Mouse (Mus musculus) neural tube, embryonic 15.5 days (tissue): ENCODE measurements at regions not wholly inside any gene's neighbourhood (a gene's known extent, or its start where the extent isn't known, plus 50 kb on each side); places are given as distances from the start of the nearest gene placed in this dataset.

Experiments used
- ATAC-seq: fragments of 200-750 bp; cut with Nextera tagmentation; 2 replicates; pipeline ENCODE4 v1.8.0; 2017; ENCODE audit warnings: mild to moderate bottlenecking, moderate TSS enrichment, moderate library complexity; ENCODE audit not compliant: low FRiP score
- H3K27ac ChIP-seq: fragments of 300-500 bp; sonication (generic); replicated peaks from 2 replicates; pipeline ENCODE4 v1.5.1; 2015; ENCODE audit warnings: mild to moderate bottlenecking, inconsistent platforms
- H3K27me3 ChIP-seq: fragments of 300-500 bp; sonication (generic); replicated peaks from 2 replicates; pipeline ENCODE4 v1.6.1; 2015; ENCODE audit warnings: inconsistent platforms
- H3K36me3 ChIP-seq: fragments of 300-500 bp; sonication (generic); 2 replicates; pipeline ENCODE4 v1.6.1; 2015; ENCODE audit warnings: inconsistent platforms
- H3K4me1 ChIP-seq: fragments of 300-500 bp; sonication (generic); 2 replicates; pipeline ENCODE4 v1.6.1; 2015; ENCODE audit warnings: inconsistent platforms
- H3K4me2 ChIP-seq: fragments of 300-500 bp; sonication (generic); 2 replicates; pipeline ENCODE4 v1.6.1; 2015; ENCODE audit warnings: inconsistent platforms, mild to moderate bottlenecking, moderate library complexity
- H3K4me3 ChIP-seq: fragments of 300-500 bp; sonication (generic); replicated peaks from 2 replicates; pipeline ENCODE4 v1.5.1; 2015; ENCODE audit warnings: mild to moderate bottlenecking, inconsistent platforms
- H3K9ac ChIP-seq: fragments of 300-500 bp; sonication (generic); replicated peaks from 2 replicates; pipeline ENCODE4 v1.6.1; 2015; ENCODE audit warnings: mild to moderate bottlenecking, inconsistent platforms
- H3K9me3 ChIP-seq: fragments of 300-500 bp; sonication (generic); replicated peaks from 2 replicates; pipeline ENCODE4 v1.6.1; 2016; ENCODE audit warnings: inconsistent platforms
- WGBS: fragments of 180-500 bp; shearing (Covaris S2); methylation state at CpG from one replicate; pipeline ENCODE4 v1.1.7; 2015; ENCODE audit warnings: mixed read lengths; 5-methylcytosine and 5-hydroxymethylcytosine counted together

DNA sequence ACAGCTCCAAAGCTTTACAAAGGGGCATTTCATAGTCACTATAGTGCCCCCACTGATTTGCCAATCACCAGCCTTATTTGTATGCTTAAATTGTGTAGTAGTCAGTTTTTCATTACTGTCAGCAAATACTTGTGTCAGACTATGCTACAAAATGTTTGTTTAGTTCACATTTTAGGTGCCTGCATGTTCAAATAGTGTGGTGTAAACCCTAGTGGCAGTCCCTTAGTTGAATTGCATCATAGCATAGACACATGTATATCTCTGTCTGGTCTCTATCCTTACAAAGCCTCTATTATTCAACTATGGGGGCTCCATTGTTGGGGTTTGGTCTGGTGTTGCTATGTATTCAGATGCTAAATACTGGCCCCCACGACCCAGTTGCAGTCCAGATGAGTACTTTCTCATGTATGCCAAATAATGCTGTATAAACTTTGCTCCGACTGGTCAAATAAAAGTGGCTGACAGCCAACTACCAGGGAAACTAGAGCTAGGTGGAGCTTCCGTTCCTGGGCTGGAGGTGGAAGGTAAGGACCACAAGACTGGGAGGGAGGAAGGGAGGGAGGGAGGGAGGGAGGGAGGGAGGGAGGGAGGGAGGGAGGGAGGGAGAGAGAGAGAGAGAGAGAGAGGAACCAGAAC, 109.0 kb upstream of the C1qtnf3 start:
- no peaks in the 10 kb centered on the region for H3K9me3 ChIP-seq
- no peak overlapping the region for H3K9ac ChIP-seq
- no peak overlapping the region for H3K4me2 ChIP-seq
- no peaks in the 10 kb centered on the region for H3K36me3 ChIP-seq
- H3K27me3 ChIP-seq = no peaks in the 10 kb centered on the region
- no peak for ATAC-seq
- WGBS = 39% methylated on average over 3 of the region's 3 CpGs
- no peak overlapping the region for H3K27ac ChIP-seq
- no peak overlapping the region for H3K4me3 ChIP-seq
- no peaks in the 10 kb centered on the region for H3K4me1 ChIP-seq

DNA sequence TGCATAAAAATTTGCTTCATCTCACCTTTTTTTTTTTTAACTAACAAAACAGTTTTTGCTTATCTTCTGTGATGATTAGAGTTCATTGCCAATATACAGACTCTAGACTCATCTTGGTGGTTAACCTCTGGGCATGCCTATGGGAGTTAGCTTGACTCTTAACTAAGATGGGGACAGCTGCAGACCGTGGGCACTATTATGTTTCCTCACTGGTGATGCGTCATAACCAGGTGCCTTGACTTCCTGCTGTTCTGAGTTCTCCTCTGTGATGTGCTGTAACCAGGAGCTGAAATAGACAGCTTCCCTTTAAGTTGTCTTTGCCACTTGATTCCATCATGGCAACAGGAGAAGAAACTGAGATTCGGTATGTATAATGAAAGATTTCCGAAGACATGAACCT, 105.4 kb upstream of the C1qtnf3 start:
- H3K27me3 ChIP-seq = no peaks in the 10 kb centered on the region
- WGBS = 91% methylated on average over 4 of the region's 4 CpGs
- H3K4me2 ChIP-seq = no peak overlapping the region
- H3K9ac ChIP-seq = no peak overlapping the region
- no peaks in the 10 kb centered on the region for H3K9me3 ChIP-seq
- no peaks in the 10 kb centered on the region for H3K36me3 ChIP-seq
- H3K4me3 ChIP-seq = no peak overlapping the region
- H3K4me1 ChIP-seq = no peaks in the 10 kb centered on the region
- ATAC-seq = no peak
- no peak overlapping the region for H3K27ac ChIP-seq

DNA sequence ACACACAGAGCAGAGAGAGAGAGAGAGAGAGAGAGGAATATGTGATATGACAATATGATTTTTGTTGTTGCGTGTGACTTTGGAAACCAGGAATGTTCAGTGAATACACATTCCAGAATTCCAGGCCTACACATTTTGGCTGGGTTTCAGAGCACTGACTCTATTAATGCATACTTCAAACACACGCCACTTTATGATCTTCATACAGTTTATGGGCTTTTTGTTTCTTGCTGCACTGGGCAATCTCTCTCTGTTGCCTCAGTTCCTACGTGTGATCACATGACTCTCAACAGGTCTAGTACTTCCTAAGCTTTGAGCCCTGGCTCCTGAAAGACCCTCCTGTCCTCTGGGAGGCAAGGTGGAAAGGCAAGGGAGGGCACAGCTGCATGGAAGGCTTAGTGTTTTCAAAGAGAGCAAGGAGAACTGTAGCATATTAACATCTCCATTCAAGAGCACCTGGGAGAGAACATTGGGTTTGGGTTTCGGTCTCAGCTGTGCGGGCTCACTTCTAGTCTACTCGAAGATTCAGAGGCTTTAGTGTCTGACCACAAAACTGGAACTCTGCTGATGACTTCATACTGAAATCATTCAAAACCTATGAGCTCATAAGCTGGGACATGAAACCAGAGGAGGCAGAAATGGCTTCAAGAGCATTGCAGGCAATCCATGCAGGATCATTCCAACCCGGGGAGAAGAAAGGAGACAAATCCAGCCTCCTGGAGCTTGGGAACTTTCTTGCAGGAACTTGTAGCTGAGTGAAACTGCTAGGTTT, 87.9 kb upstream of the C1qtnf3 start:
- Histone ChIP-seq H3K4me3 (no peak overlapping the region), H3K9ac (no peak overlapping the region), H3K4me1 (no peaks in the 10 kb centered on the region), H3K4me2 (no peak overlapping the region), H3K27me3 (no peaks in the 10 kb centered on the region), H3K36me3 (no peaks in the 10 kb centered on the region), H3K27ac (no peak overlapping the region), H3K9me3 (no peaks in the 10 kb centered on the region)
- WGBS = 87% methylated on average over 7 of the region's 7 CpGs
- no peak for ATAC-seq

DNA sequence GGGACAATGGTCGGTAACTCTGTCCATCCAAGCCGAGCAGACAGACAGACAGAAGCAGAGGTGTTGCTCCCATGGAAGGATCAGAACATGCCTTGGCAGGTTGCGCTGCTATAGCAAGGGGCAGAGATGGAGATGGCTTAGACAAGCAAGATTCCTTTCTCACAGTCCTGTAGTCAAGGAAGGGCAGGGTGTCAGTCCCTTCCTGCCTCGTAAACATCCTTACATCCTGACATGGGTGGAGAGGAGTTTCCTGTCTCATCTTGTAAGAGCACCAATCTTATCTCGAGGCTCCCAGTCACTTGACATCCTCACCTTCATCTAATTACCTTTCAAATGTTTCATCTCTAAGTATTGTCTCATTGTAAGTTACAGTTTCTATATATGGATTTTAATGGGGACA, 87.0 kb upstream of the C1qtnf3 start:
- no peak for ATAC-seq
- H3K9ac ChIP-seq = no peak overlapping the region
- no peaks in the 10 kb centered on the region for H3K27me3 ChIP-seq
- no peak overlapping the region for H3K27ac ChIP-seq
- H3K4me2 ChIP-seq = no peak overlapping the region
- no peaks in the 10 kb centered on the region for H3K4me1 ChIP-seq
- no peak overlapping the region for H3K4me3 ChIP-seq
- no peaks in the 10 kb centered on the region for H3K36me3 ChIP-seq
- WGBS = 87% methylated on average over 5 of the region's 5 CpGs
- no peaks in the 10 kb centered on the region for H3K9me3 ChIP-seq

DNA sequence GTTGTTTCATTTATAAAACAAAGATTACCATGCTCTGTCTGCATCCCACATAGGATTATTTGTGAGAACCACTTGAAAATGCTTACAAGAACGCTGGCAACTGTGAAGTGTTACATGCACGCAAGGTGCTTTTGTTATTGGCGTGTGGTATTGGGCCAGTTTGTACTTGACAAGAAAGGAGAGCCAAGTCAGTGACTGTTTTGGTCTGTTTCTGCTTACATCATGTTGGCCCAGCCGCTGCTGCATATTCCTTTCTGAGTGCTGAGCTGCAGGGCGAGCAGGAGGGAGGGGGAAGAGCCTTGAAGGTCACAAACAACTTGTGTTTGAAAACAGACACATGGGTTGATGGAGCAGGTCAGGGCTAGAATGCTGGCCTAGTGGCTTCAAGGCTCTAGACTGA, 85.3 kb upstream of the C1qtnf3 start:
- H3K9me3 ChIP-seq = no peaks in the 10 kb centered on the region
- H3K27ac ChIP-seq = no peak overlapping the region
- H3K9ac ChIP-seq = no peak overlapping the region
- no peaks in the 10 kb centered on the region for H3K27me3 ChIP-seq
- H3K4me1 ChIP-seq = no peaks in the 10 kb centered on the region
- H3K4me2 ChIP-seq = no peak overlapping the region
- no peak for ATAC-seq
- H3K4me3 ChIP-seq = no peak overlapping the region
- 82% methylated on average over 5 of the region's 5 CpGs for WGBS
- H3K36me3 ChIP-seq = no peaks in the 10 kb centered on the region

DNA sequence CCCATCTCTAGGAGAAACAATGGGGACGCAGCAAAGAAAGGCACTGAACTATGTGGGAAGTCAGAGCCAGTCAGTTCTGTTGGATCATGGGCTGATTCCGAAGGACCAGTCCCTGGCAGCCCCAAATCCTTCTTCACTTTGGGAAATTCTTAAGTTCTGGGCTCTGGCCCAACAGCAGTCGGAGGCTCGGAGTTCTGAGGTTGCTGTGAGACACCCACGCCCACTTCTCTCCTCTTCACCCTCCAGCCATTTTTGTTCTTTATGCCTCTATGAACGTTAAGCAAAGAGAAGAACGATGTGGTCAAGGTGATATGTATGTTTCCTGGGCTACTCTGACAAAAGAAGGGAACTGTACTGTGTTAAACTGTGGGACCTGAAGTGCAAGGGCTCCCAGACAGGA, 84.0 kb upstream of the C1qtnf3 start:
- 86% methylated on average over 7 of the region's 7 CpGs for WGBS
- no peak overlapping the region for H3K9ac ChIP-seq
- no peaks in the 10 kb centered on the region for H3K9me3 ChIP-seq
- no peaks in the 10 kb centered on the region for H3K27me3 ChIP-seq
- no peak overlapping the region for H3K27ac ChIP-seq
- ATAC-seq = no peak
- H3K36me3 ChIP-seq = no peaks in the 10 kb centered on the region
- no peaks in the 10 kb centered on the region for H3K4me1 ChIP-seq
- no peak overlapping the region for H3K4me2 ChIP-seq
- H3K4me3 ChIP-seq = no peak overlapping the region

DNA sequence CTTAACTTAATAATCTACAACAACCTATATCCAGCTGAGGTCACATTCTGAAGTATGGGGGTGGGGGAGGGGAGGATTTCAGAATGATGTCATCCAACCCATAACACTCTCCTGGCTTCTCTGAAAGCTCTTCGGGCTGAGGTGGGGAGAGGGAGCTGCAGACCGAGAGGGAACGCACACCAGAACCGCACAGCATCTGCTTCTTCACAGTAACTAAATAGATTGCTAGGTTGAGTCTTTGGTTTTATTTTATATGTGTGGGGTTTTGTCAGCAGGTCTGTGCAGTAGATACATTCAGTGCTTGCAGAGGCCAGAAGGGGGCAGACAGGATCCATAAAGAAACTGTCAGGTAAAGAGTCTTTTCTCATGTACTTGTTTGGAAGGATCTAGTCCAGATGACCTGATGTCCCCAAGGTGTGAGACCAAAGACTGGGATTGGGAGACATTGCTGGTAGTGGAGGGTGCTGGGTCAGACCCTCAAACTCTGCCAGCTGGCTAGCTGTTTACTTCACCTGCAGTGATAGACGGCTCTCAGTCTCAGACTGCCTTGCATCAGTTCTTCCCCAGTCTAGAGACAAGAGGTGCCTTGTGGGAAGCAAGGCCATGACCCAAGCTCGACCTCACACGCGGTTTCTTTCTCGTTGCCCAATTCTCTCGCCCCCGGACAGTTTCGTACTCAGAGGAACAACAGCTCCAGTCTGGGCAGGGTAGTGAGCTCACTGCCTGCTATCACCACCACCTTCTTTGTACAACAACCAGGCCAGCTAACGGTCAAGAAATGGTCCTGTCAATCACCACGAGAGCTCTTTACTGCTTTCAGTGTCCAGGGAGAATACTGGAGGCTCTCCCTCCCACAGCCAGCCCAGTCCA, 83.2 kb upstream of the C1qtnf3 start:
- Histone ChIP-seq H3K27ac (no peak overlapping the region), H3K9ac (no peak overlapping the region), H3K4me1 (no peaks in the 10 kb centered on the region), H3K9me3 (no peaks in the 10 kb centered on the region), H3K4me2 (no peak overlapping the region), H3K36me3 (no peaks in the 10 kb centered on the region), H3K4me3 (no peak overlapping the region), H3K27me3 (no peaks in the 10 kb centered on the region)
- WGBS = 76% methylated on average over 14 of the region's 14 CpGs
- 0 out of 2 replicates have a peak, but pooled peaks have one; percentile 21 for ATAC-seq

DNA sequence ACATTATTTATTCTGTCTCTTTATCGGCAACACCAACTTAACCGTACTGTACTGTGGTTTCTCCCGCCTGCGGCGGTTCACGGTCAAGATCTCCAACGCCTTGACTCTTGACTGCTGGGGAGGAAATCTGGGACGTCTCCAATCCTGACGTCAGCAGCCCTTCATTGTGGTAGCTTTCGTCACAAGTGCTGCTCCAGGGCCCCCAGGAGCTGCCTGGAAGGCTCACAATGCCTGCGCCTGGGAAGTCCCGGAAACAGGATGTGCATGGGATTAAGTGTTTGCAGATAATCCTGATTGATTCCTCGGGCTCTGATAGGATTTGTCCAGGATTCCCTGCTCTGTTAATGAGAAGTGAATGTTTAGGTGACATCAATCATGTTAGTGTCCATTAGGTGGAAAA, 82.3 kb upstream of the C1qtnf3 start:
- H3K9me3 ChIP-seq = no peaks in the 10 kb centered on the region
- H3K4me3 ChIP-seq = no peak overlapping the region
- no peaks in the 10 kb centered on the region for H3K4me1 ChIP-seq
- H3K9ac ChIP-seq = no peak overlapping the region
- H3K27me3 ChIP-seq = no peaks in the 10 kb centered on the region
- H3K36me3 ChIP-seq = no peaks in the 10 kb centered on the region
- ATAC-seq = no peak
- 73% methylated on average over 13 of the region's 13 CpGs for WGBS
- H3K4me2 ChIP-seq = no peak overlapping the region
- no peak overlapping the region for H3K27ac ChIP-seq

DNA sequence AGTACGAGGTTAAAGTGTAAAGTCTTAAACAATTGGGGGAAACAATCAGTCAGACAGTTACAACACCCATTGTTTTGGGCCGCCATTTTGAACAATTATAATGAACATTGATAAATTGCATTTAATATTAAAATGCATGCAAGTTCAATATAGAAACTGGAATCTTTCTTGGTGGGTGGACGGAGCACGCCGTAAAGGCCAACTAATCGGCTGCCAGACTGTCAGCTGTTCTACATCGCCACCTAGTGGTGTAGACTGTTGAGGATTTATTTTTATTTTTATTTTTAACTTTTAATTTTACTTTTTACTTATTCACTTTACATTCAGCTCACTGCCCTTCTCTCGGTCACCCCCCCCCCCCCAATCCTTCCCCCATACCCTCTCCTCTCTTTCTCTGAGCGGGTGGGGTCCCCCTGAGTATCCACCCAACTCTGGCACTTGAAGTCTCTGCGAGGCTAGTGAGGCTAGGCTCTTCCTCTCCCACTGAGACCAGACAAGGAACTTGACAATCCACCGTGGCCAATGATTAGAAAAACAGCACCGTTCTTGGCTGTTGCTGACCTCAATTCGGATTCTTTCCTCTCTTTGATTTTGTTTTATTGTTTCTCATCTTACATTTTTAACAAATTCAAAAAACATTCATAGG, 79.7 kb upstream of the C1qtnf3 start:
- no peak; the same call in 1 of the 2 replicates for ATAC-seq
- 15% methylated on average over 13 of the region's 13 CpGs for WGBS
- Histone ChIP-seq H3K4me3 (no peak overlapping the region), H3K27ac (no peak overlapping the region), H3K27me3 (no peaks in the 10 kb centered on the region), H3K36me3 (no peaks in the 10 kb centered on the region), H3K4me1 (no peaks in the 10 kb centered on the region), H3K9me3 (no peaks in the 10 kb centered on the region), H3K9ac (no peak overlapping the region), H3K4me2 (no peak overlapping the region)

DNA sequence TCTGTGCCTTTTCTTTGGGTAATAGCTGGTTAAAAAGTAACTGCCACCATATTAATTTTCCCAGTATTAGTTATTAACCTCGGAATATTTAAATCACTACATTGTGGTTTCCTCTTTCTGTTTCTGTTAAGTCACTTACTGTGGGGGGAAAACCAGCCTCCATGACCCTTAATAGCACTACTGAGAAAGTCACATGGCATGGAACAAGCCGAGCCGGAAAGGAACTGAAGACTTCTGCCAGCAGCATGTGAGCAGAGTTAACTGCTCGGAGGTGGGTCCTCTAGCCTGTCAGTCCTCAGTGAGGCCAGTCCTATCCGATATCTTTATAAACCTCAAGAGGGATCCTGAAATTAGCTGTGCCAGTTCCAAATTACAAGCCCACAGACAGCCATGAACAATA, 75.8 kb upstream of the C1qtnf3 start:
- no peak for ATAC-seq
- Histone ChIP-seq H3K36me3 (no peaks in the 10 kb centered on the region), H3K4me1 (no peaks in the 10 kb centered on the region), H3K4me3 (no peak overlapping the region), H3K4me2 (no peak overlapping the region), H3K9ac (no peak overlapping the region), H3K27ac (no peak overlapping the region), H3K27me3 (no peaks in the 10 kb centered on the region), H3K9me3 (no peaks in the 10 kb centered on the region)
- WGBS = 66% methylated on average over 5 of the region's 5 CpGs

DNA sequence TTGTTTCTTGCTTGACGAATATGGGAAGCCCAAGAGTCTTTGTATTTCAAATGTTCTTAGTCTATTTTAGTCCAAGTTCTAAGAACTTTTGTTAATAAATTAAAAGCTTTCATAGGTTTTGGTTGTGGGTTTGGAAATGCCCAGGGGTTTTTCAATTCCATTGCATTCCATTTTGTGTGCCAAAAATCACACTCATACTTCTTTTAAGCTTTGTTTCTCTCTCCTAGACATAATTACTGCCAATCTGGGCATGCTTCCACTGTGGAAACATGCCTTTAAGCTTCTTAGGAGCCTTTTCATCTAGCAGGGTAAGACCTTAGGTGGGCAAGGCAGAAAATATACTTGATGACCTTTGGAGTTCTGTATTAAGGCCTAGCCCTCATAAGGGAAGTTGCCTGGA, 70.4 kb upstream of the C1qtnf3 start:
- Histone ChIP-seq H3K9ac (no peak overlapping the region), H3K27me3 (no peaks in the 10 kb centered on the region), H3K27ac (no peak overlapping the region), H3K4me3 (no peak overlapping the region), H3K9me3 (no peaks in the 10 kb centered on the region), H3K36me3 (no peaks in the 10 kb centered on the region), H3K4me1 (no peaks in the 10 kb centered on the region), H3K4me2 (no peak overlapping the region)
- no peak for ATAC-seq
- WGBS = 91% methylated on average over 1 of the region's 1 CpGs
